Mouse (Mus musculus) lung, postnatal 0 days (tissue): ENCODE results near the gene Fkbp10. TPM values are rescaled to one million over a fixed set of nuclear protein-coding genes. Genes with fewer than 3 reads are reported as not detected.
A peak's percentile ranks its signal among the peaks of the same experiment; 100 is the strongest.

ENCODE experiments used
- ATAC-seq: fragments of 200-750 bp; cut with Nextera tagmentation; 2 replicates; pipeline ENCODE4 v1.8.0; 2017; ENCODE audit warnings: moderate library complexity
- DNase-seq: peaks from one replicate; pipeline ENCODE4 v3.0.0-alpha.2; 2016; ENCODE audit warnings: low spot score
- H3K27ac ChIP-seq: fragments of 300-500 bp; sonication (generic); 2 replicates; pipeline ENCODE4 v1.5.1; 2014; ENCODE audit warnings: antibody characterized with exemption, mild to moderate bottlenecking, low read length, mixed read lengths
- H3K27me3 ChIP-seq: fragments of 300-500 bp; sonication (generic); replicated peaks from 2 replicates; pipeline ENCODE4 v1.6.1; 2014; ENCODE audit warnings: low read length, mixed read lengths; ENCODE audit not compliant: insufficient read depth
- H3K36me3 ChIP-seq: fragments of 300-500 bp; sonication (generic); 2 replicates; pipeline ENCODE4 v1.6.1; 2014; ENCODE audit warnings: low read length, mixed read lengths; ENCODE audit not compliant: insufficient read depth
- H3K4me1 ChIP-seq: fragments of 300-500 bp; sonication (generic); 2 replicates; pipeline ENCODE4 v1.6.1; 2014; ENCODE audit warnings: antibody characterized with exemption, low read depth, low read length, mixed read lengths; ENCODE audit not compliant: insufficient read depth
- H3K4me2 ChIP-seq: fragments of 300-500 bp; sonication (generic); replicated peaks from 2 replicates; pipeline ENCODE4 v1.6.1; 2014; ENCODE audit warnings: low read depth, mild to moderate bottlenecking, low read length, moderate library complexity, mixed read lengths
- H3K4me3 ChIP-seq: fragments of 300-500 bp; sonication (generic); 2 replicates; pipeline ENCODE4 v1.5.1; 2014; ENCODE audit warnings: low read depth, low read length
- H3K9ac ChIP-seq: fragments of 300-500 bp; sonication (generic); replicated peaks from 2 replicates; pipeline ENCODE4 v1.6.1; 2014; ENCODE audit warnings: low read depth, mild to moderate bottlenecking
- H3K9me3 ChIP-seq: fragments of 300-500 bp; sonication (generic); 2 replicates; pipeline ENCODE4 v1.6.1; 2016; ENCODE audit warnings: low read length, mixed read lengths
- CTCF ChIP-seq: IDR thresholded peaks from 2 replicates; pipeline ENCODE4 v1.5.1; 2016; ENCODE audit warnings: antibody characterized with exemption, mild to moderate bottlenecking
- EP300 ChIP-seq: IDR thresholded peaks from 2 replicates; pipeline ENCODE4 v1.6.1; 2016; ENCODE audit warnings: antibody characterized with exemption, mild to moderate bottlenecking, control low read depth
- WGBS: fragments of 180-500 bp; shearing (Covaris S2); extraction: QIAGEN DNeasy Blood & Tissue Kit; methylation state at CpG from one replicate; pipeline ENCODE4 v1.1.7; 2014; 5-methylcytosine and 5-hydroxymethylcytosine counted together
- polyA plus RNA-seq: library from polyadenylated mRNA; unstranded; fragments of >200 nt; fragmentation: Nextera tagmentation; extraction: Ambion mirVana; gene quantifications from 2 replicates; pipeline ENCODE4 v1.2.1, GENCODE M21; 2015

Gene Fkbp10
- polyA plus RNA-seq, 1 experiment from 2014 or later, result 86.5 TPM

DNA sequence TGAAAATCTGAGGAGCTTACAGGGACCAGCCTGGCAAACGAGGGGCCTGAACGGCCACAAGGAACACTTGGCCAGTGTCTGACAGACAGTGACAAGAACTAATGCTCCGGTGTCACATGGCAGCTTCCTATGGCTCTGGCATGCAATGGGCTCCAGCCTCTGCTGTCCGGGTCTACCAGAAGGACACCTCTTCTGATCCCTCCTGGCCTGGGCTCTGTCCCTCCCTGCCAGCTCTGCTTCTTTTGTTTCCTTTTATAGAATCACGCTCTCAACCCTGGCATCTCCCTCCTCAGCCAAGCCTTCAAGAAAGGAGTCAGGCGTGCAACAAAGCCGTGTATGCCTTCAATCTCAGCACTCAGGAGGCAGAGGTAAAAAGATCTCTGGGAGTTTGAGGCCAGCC, 14.6 kb downstream of the Fkbp10 start:
- Histone ChIP-seq H3K36me3 (no peaks in the 10 kb centered on the region), H3K9ac (no peak overlapping the region), H3K4me3 (no peak overlapping the region), H3K4me2 (no peak overlapping the region), H3K27ac (no peak overlapping the region), H3K9me3 (no peaks in the 10 kb centered on the region), H3K4me1 (no peaks in the 10 kb centered on the region), H3K27me3 (no peaks in the 10 kb centered on the region)
- 81% methylated on average over 7 of the region's 7 CpGs for WGBS
- TF ChIP-seq EP300 (no peak), CTCF (no peak)
- DNase-seq, result no peak
- no peak for ATAC-seq

GRCm38 (mm10) chr11:100432002-100432401, 16.5 kb downstream of the Fkbp10 start:
- no peak overlapping the region for H3K27ac ChIP-seq
- 64% methylated on average over 5 of the region's 5 CpGs for WGBS
- no peaks in the 10 kb centered on the region for H3K4me1 ChIP-seq
- no peak overlapping the region for H3K4me3 ChIP-seq
- H3K27me3 ChIP-seq, result no peaks in the 10 kb centered on the region
- DNase-seq (peak; percentile 69), ATAC-seq (peak; percentile 78)
- TF ChIP-seq EP300 (no peak), CTCF (no peak)
- no peak overlapping the region for H3K4me2 ChIP-seq
- H3K36me3 ChIP-seq, result no peaks in the 10 kb centered on the region
- no peak overlapping the region for H3K9ac ChIP-seq
- no peaks in the 10 kb centered on the region for H3K9me3 ChIP-seq

DNA sequence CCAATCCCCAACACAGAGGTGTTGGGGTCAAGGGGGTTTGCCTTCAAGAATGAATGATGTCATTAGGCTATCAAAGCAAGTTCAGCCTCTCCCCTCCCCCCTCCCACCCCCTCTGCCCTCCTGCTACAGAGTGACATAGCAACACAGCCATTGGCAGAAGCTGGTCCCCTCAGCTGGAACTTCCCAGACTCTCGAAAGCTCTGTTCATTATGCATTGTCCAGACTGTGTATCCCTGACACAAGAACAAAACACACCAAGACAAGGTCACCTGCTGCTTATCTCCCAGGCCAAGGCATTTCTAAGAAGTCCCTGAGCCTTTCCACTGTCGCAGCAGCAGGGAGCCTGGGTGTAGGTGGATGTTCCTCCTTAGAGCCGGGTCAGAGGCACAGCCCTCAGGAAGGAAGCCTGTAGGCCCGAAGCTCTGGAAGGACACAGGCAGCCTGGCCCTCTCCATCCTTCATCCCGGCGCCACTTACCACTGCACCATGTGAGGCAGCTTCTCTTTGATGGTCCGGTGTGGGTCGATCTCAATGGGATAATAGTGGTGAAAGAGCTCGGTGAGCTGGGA, 20.3 kb downstream of the Fkbp10 start:
- WGBS, result 78% methylated on average over 9 of the region's 9 CpGs
- peaks cover 6% of the 10 kb centered on the region; the same call in 1 of the 2 replicates for H3K4me1 ChIP-seq
- TF ChIP-seq CTCF, result no peak
- TF ChIP-seq EP300, result no peak

DNA sequence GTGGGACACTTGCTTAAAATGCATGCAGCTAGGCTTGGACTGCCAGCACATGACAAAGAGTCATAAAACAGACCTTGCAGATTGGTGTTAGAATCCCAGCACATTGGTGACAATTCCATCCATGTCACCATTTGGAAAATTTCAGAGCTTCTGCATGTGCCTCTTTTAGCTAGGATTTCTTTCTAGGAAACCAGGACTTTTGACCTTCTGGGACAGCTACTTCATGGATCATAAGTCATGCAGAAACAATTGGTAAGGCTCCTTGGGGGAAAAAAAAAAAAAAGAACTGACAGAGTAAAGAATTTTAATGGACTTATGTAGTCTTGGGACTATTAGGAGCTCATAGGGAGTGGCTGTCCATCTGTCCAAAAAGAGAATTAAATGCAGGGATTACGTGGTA, 22.4 kb downstream of the Fkbp10 start:
- WGBS, result 82% methylated on average over 1 of the region's 1 CpGs
- no peak overlapping the region for H3K4me3 ChIP-seq
- H3K9me3 ChIP-seq, result no peaks in the 10 kb centered on the region
- H3K27ac ChIP-seq, result no peak overlapping the region
- no peak for TF ChIP-seq CTCF
- no peak for TF ChIP-seq EP300
- no peak overlapping the region for H3K4me2 ChIP-seq
- H3K36me3 ChIP-seq, result no peaks in the 10 kb centered on the region
- peaks cover 6% of the 10 kb centered on the region; the same call in 1 of the 2 replicates for H3K4me1 ChIP-seq
- DNase-seq (no peak), ATAC-seq (no peak)
- H3K27me3 ChIP-seq, result no peaks in the 10 kb centered on the region
- H3K9ac ChIP-seq, result no peak overlapping the region

More for the DNA sequence above, 20.3 kb downstream of the Fkbp10 start:
- ATAC-seq, result no peak
- Histone ChIP-seq H3K27me3 (no peaks in the 10 kb centered on the region), H3K27ac (no peak overlapping the region), H3K9me3 (no peaks in the 10 kb centered on the region), H3K36me3 (no peaks in the 10 kb centered on the region), H3K4me3 (no peak overlapping the region), H3K9ac (no peak overlapping the region), H3K4me2 (no peak overlapping the region)
- no peak for DNase-seq

DNA sequence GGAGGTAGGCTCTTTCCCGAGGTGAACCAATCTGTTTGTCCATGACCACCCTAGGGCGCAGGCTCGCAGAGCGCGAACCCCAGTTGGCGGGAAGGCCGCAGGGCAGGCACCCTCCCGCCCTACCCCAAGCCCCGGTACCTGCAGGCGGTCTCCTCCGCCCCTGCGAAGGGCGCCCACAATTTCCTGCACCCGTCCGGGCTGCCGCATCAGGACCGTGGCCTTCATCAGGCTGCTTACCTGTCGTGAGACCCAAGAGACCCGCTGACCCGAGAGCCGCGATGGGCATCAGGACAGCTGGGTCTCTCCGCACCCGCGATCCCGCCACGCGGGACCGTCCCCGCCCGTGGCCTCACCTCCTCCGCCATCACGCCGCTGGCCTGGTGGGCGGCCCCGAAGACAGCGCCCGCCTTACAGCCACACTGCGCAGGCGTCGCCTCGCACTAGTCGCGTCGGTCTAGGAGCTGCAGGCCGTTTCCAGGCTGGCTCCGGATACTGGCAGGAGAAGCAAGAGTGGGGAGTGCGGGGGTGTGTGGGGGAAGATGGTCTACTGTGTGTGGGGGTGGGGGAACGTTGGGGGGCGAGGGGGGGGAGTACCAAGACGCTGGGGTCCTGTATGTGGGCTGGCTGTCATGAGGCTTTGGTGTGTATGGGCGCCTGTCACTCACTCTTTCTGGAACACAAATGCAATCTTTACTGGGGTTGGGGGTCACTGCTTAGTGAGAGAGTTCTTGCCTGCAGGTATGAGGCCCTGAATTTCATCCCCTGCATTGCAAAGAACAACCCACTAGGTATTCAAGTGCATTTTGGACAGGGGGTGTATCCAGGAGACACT, 25.4 kb downstream of the Fkbp10 start:
- H3K4me2 ChIP-seq, result peak overlapping the region; percentile 93
- 1% methylated on average over 47 of the region's 52 CpGs for WGBS
- DNase-seq, result peak; percentile 93
- H3K27ac ChIP-seq, result no peak overlapping the region
- no peaks in the 10 kb centered on the region for H3K9me3 ChIP-seq
- peaks cover 6% of the 10 kb centered on the region; the same call in 1 of the 2 replicates for H3K4me1 ChIP-seq
- H3K27me3 ChIP-seq, result no peaks in the 10 kb centered on the region
- TF ChIP-seq CTCF (no peak), EP300 (no peak)
- H3K36me3 ChIP-seq, result no peaks in the 10 kb centered on the region
- peak overlapping the region; percentile 84 for H3K4me3 ChIP-seq
- peak overlapping the region; percentile 64 for H3K9ac ChIP-seq
- peak; percentile 98 for ATAC-seq

DNA sequence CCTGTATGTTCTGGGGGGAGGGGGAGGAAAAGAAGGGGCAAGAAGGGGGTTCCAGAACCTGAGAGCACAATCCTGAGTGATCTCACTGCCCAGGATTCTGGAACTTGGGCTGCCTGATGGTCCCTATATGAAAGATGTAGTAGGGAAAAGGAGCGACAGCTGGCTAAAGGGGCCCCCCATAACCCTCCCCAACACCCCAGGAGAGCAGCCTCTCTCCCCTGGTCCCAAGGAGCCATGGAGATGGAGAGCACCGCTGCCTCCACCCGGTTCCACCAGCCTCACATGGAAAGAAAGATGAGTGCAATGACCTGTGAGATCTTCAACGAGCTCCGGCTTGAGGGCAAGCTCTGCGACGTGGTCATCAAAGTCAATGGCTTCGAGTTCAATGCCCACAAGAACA, 26.3 kb downstream of the Fkbp10 start, which contains the start of the genes Nt5c3b and Klhl10:
Gene Nt5c3b (minus strand): TSS at position 12 of the 400 bp plus-strand sequence.
Gene Klhl10 (plus strand): TSS at position 121 of the 400 bp plus-strand sequence.
- peak within 1 kb of the TSS; percentile 93 for H3K4me2 ChIP-seq
- no peaks in the 10 kb centered on the region for H3K27me3 ChIP-seq
- H3K27ac ChIP-seq, result no peak within 1 kb of the TSS
- peak within 1 kb of the TSS; percentile 84 for H3K4me3 ChIP-seq
- no peak for TF ChIP-seq CTCF
- no peak for TF ChIP-seq EP300
- H3K9me3 ChIP-seq, result no peaks in the 10 kb centered on the region
- H3K4me1 ChIP-seq, result peaks cover 6% of the 10 kb centered on the region; the same call in 1 of the 2 replicates
- peak within 1 kb of the TSS; percentile 64 for H3K9ac ChIP-seq
- WGBS, result 86% methylated on average over 8 of the region's 8 CpGs
- H3K36me3 ChIP-seq, result no peaks in the 10 kb centered on the region
- DNase-seq, result no peak
- ATAC-seq, result no peak
